8 mouse cellular contexts compared by ENCODE assay signal in the genomic region with DNA sequence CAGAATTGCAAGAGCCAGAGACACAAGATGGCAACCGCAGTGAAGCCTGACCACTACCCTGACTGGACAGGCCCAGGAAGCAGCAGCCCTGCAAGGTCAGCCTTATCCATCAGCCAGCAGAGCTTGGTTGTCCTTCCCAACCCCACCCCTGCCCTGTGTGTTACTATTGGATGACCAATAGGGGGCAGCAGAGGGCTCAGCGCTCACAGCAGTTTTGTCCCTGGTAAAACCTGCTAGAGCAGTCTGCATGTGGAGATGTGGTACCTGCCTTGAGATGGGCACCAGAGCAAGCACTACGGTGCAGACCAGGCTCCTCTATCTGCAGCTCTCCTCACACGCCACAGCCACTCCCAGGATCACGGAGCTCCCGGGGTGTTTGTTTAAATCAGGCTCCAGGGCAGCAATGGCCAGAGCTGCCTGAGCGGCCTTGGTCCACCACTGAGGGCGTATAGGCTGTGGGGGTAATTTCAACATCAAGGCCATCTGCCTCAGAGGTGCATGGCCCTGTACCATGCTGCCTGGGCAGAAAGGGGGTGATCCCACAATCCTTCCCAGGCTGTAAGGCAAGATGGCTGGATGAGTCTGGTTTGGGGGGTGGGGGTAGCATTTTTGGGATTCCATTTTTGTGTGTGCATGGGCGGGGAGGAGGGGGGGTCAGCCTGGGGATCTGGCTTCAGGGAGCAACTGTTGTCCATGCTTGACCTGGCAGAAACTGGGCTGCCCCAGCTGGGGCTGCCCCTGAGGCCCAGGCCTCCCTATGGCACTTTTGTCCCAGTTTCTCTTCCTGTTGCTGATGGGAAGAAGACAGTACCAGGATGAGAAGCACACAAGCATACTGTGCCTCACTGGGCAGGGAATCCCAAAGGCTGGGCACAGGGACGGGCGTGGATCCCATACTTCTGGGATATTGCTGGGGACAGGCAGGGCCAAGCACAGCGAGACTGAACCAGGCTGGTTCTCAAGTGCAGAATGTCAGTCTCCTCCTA. TPM values are rescaled to one million over a fixed set of nuclear protein-coding genes. Genes with fewer than 3 reads are reported as not detected.
DNase-seq lines count a peak whose midpoint lies in the region; ATAC-seq lines count a peak whose summit lies in the region.

No protein-coding gene starts in this region.

- WGBS in heart, embryonic 16.5 days: 61% methylated on average over 12 of the region's 12 CpGs
- 55% methylated on average over 12 of the region's 12 CpGs for WGBS in large intestine, adult 2 months

- intact Hi-C loops in left cerebral cortex, postnatal 36 days (cut with DNase I): no loop called here

- ATAC-seq in heart, embryonic 16.5 days (replicated peaks; ENCODE audit: extremely low read depth, insufficient read depth, low FRiP score): 0 out of 2 replicates have a peak, but pooled peaks have one; percentile 41

- peak; percentile 51 to 60 for DNase-seq in left cerebral cortex, adult 18-20 months (ENCODE audit: low spot score in 2 of 2)
- DNase-seq in left cerebral cortex, postnatal 36 days (ENCODE audit: low spot score in 2 of 2): no peak
- peak; percentile 48 to 54 for DNase-seq in adrenal gland, adult 18-20 months (ENCODE audit: low spot score in 2 of 2)
- peak; percentile 79 for DNase-seq in embryo, embryonic 10.5 days (ENCODE audit: low spot score)
- peak; percentile 44 for DNase-seq in large intestine, adult 2 months (ENCODE audit: low read depth, low spot score)
- peak; percentile 66 for DNase-seq in mesoderm, embryonic 11.5 days (ENCODE audit: low read depth, low spot score)
- DNase-seq in testis, postnatal 14 days (ENCODE audit: low spot score): peak; percentile 32

- no peaks in the 10 kb centered on the region for H3K9me3 ChIP-seq in heart, embryonic 16.5 days (replicated peaks; ENCODE audit: control insufficient read depth, low read length)

- no peaks in the 10 kb centered on the region for H3K27me3 ChIP-seq in heart, embryonic 16.5 days (ENCODE audit: control insufficient read depth, insufficient read depth, low read length)

- 0 out of 2 replicates have a peak, but pooled peaks cover 2% of the 10 kb centered on the region for H3K36me3 ChIP-seq in heart, embryonic 16.5 days (ENCODE audit: control insufficient read depth, insufficient read depth)

- peaks cover 2% of the 10 kb centered on the region; the same call in 1 of the 2 replicates for H3K4me1 ChIP-seq in heart, embryonic 16.5 days (ENCODE audit: control insufficient read depth, insufficient read depth, low read length)

- no peak overlapping the region for H3K4me2 ChIP-seq in heart, embryonic 16.5 days (ENCODE audit: low read depth, low read length)

- no peak overlapping the region for H3K4me3 ChIP-seq in heart, embryonic 16.5 days (ENCODE audit: low read length)

- no peak overlapping the region for H3K27ac ChIP-seq in heart, embryonic 16.5 days (ENCODE audit: low read length)

- no peak overlapping the region for H3K9ac ChIP-seq in heart, embryonic 16.5 days (ENCODE audit: low read length)

RNA-seq across cellular contexts. Expression of gene Uts2r, which starts 16.5 kb away (rescaled TPM):
- total RNA-seq in left cerebral cortex, adult 18-20 months (2021): under 1 TPM; 0.19 to 0.21 TPM
- total RNA-seq in left cerebral cortex, postnatal 36 days (2021): not detected
- total RNA-seq in adrenal gland, adult 18-20 months (2021): not detected
- polyA plus RNA-seq in heart, embryonic 16.5 days (2015; fragmentation: Nextera tagmentation; extraction: Ambion mirVana): 0.24 TPM in 1 of 2 replicates, not detected in the other
- polyA plus RNA-seq in large intestine, adult 2 months (2012; rRNA removed): not detected in 2 replicates

RNA-seq across cellular contexts. Expression of gene Hexdc, which starts 27.7 kb away (rescaled TPM):
- 10 to 100 TPM; 19.6 to 22.3 TPM for total RNA-seq in left cerebral cortex, adult 18-20 months (2021)
- total RNA-seq in left cerebral cortex, postnatal 36 days (2021): 10 to 100 TPM; 24.5 to 28.6 TPM
- 10 to 100 TPM in 1 of 2 experiments, 1 to 10 TPM in 1; 9.0 to 10.1 TPM for total RNA-seq in adrenal gland, adult 18-20 months (2021)
- polyA plus RNA-seq in heart, embryonic 16.5 days (2015; fragmentation: Nextera tagmentation; extraction: Ambion mirVana): 9.1 and 9.3 TPM in 2 replicates
- polyA plus RNA-seq in large intestine, adult 2 months (2012; rRNA removed): 19.4 and 24.4 TPM in 2 replicates

RNA-seq across cellular contexts. Expression of gene Ogfod3, which starts 27.9 kb away (rescaled TPM):
- 1 to 10 TPM; 8.2 TPM for total RNA-seq in left cerebral cortex, adult 18-20 months (2021)
- total RNA-seq in left cerebral cortex, postnatal 36 days (2021): 1 to 10 TPM; 7.9 to 8.0 TPM
- 10 to 100 TPM; 24.1 to 27.0 TPM for total RNA-seq in adrenal gland, adult 18-20 months (2021)
- polyA plus RNA-seq in heart, embryonic 16.5 days (2015; fragmentation: Nextera tagmentation; extraction: Ambion mirVana): 28.2 and 32.7 TPM in 2 replicates
- 11.7 and 12.9 TPM in 2 replicates for polyA plus RNA-seq in large intestine, adult 2 months (2012; rRNA removed)

RNA-seq across cellular contexts. Expression of gene Tex19.1, which starts 30.6 kb away (rescaled TPM):
- not detected for total RNA-seq in left cerebral cortex, adult 18-20 months (2021)
- total RNA-seq in left cerebral cortex, postnatal 36 days (2021): not detected
- not detected for total RNA-seq in adrenal gland, adult 18-20 months (2021)
- polyA plus RNA-seq in heart, embryonic 16.5 days (2015; fragmentation: Nextera tagmentation; extraction: Ambion mirVana): not detected in 2 replicates
- polyA plus RNA-seq in large intestine, adult 2 months (2012; rRNA removed): not detected in 2 replicates

RNA-seq across cellular contexts. Expression of gene Cybc1, which starts 52.5 kb away (rescaled TPM):
- total RNA-seq in left cerebral cortex, adult 18-20 months (2021): 10 to 100 TPM; 20.0 to 20.4 TPM
- total RNA-seq in left cerebral cortex, postnatal 36 days (2021): 10 to 100 TPM; 20.4 to 27.7 TPM
- 10 to 100 TPM; 21.7 to 25.2 TPM for total RNA-seq in adrenal gland, adult 18-20 months (2021)
- 24.5 and 27.1 TPM in 2 replicates for polyA plus RNA-seq in heart, embryonic 16.5 days (2015; fragmentation: Nextera tagmentation; extraction: Ambion mirVana)
- polyA plus RNA-seq in large intestine, adult 2 months (2012; rRNA removed): 32.6 and 33.0 TPM in 2 replicates

Comparison
In these comparisons a context has a peak if more than half of its experiments do, and no peak if none do; other contexts are left out.
1. DNase-seq: peak in left cerebral cortex, adult 18-20 months (2 of 2), adrenal gland, adult 18-20 months (2 of 2), embryo, embryonic 10.5 days (single experiment), large intestine, adult 2 months (single experiment), mesoderm, embryonic 11.5 days (single experiment) and testis, postnatal 14 days (single experiment); none in left cerebral cortex, postnatal 36 days (0 of 2).